Mouse (Mus musculus): Measurements from ENCODE around the gene Rpl27.
"Not testable (repeated sequence)": the region's sequence is repeated elsewhere in the genome, so short reads cannot be mapped to it uniquely, and the experiment has no call there.

Rpl27 gene

DNA sequence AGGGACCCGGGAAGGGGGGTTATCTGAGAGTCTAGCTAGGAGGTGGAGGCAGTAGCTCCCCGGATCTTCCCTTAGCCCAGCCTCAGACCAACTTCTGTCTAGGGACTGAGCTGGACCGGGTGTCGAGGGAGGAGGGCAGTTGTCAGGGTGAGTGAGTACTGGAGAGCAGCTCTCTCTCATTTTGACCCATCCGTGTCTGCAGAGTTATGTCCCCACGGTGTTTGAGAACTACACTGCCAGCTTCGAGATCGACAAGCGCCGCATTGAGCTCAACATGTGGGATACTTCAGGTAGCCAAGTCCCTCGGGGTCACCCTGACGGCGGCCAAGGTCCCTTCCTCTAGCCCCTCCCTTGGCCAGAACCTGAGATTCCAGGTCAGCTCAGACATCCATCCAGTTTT, 26.6 kb downstream of the Rpl27 start:
- DNase-seq = no peak

DNA sequence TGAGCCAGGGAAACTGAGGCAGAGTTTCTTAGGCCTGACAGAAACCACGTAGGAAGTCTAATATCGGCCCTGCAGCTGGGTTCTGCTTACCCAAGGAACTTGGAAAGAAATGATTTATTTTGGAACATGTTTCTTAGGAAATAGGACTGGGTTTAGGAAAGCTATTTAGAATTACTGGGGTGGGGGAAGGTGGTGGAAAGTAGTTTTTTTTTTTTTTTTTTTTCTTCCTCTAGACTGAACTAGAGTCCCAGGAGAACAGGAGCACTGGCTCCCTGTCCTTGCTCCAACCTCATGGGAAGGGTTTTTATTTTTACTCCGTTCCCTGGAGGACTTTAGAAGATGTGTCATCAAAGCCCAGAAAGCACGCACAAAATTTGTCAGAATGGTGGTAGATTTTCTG, 27.1 kb downstream of the Rpl27 start:
- no peak for DNase-seq

DNA sequence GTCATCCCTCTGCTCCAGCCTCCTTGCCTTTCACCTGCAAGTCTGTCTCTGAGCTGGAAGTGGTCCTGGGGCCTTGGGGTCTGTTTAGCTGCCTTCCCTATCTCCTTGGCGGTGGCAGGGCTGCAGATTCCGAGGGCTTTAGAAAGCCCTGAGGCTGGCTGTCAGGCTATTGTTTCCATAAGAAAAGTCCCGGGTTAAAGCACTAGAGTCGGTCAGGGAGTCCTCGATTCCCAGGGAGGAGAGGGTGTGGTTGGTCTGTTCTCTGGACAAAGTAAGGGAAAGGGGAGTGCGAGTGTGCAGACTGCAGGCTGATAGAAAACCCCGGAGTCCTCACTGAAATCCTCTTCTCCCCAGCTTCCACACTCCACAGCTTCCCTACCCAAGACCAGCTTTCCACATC, 28.1 kb downstream of the Rpl27 start:
- no peak for DNase-seq

DNA sequence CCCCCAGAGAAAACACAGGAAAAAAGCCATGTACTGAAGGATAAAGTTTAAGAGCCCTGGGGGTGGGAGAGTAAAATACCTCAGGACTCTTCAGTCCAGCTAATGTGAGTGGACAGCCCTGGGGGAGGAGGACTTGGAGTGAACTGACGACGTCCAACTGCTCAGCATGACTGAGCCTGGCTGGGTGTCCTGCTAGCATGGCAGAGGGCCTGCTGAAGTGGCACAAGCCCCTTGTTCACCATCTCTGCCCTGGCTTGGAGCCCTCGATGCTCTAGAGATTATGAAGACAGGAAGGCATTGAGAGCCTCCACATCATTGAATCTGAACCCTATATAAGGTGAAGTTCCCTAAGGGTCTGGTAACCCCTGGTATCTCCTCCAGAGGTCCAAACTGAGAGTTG, 29.8 kb downstream of the Rpl27 start:
- no peak for DNase-seq

DNA sequence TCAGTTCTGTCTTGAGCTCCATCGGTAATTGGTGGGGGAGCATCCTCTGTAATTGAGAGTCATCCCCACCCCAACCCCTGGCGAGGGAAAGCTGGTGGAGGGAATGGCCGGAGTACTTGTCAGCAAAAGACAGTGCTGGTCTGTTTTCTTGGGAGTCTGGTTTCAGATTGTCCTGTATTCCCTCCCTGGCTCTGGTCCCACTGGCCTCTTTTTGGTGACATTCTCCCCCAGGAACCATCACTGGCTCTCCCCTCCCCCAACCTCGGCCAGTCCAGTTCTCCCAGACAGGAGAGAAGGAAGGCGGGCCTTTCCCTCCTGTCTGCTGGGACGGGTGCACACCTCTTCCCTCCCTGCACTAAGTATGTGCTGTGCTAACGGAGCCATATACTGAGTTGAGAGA, 30.2 kb downstream of the Rpl27 start:
- no peak for DNase-seq

DNA sequence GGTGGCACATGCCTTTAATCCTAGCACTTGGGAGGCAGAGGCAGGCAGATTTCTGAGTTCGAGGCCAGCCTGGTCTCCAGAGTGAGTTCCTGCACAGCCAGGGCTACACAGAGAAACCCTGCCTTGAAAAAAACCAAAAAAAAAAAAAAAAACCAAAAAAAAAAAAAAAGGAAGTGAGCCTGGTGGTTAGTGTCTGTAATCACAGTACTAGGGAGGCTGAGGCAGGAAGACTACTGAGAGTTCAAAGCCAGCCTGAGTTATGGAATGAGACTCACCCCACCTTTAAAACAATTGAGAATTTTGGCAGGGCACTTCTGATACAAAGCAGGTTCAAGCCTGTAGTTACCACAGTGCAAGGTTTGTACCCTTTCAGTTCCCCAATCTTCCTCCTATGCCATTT, 31.6 kb downstream of the Rpl27 start:
- DNase-seq = not testable (repeated sequence)

DNA sequence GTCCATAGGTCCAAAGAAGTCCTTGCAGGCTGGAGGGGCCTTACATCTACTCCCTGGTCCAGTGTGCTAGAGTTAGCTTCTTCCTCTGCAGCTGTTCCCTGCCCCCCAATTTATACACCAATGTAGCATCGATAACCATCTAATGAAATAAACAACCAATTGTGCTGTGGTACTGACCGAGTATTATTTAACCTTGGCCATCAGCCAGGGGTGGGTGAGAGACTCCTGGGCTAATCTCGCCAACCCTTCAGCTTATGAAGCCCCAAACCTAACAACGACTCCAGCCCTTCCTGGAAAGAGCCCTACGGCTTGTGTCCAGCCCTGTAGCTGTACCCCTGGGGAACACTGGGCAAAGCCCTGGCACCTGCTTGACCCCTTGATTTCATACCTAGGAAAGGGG, 32.2 kb downstream of the Rpl27 start:
- DNase-seq = no peak

DNA sequence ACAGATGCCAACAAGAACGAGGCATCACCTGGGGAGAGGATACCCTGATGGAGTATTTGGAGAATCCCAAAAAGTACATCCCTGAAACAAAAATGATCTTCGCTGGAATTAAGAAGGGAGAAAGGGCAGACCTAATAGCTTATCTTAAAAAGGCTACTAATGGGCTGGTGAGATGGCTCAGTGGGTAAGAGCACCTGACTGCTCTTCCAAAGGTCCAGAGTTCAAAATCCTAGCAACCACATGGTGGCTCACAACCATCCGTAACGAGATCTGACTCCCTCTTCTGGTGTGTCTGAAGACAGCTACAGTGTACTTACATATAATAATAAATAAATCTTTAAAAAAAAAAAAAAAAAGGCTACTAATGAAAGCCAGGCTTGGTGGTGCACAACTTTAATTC, 34.3 kb downstream of the Rpl27 start:
- not testable (repeated sequence) for DNase-seq

DNA sequence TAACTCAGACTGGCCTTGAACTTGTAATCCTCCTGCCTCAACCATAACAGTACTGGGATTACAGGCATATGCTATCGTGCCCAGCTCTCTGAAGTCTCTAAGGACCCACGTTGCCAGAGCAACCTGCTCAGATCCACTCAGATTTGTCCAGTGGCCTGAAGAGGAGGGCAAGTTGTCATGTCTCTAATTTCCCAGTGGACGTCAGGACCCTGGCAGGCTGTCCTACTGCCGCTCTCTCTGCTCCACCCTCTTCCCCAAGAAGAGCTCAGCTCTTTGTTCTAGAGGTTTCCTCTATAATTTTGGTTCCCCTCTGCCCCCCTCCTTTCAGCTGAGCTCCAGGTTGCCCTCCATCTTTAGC, 35.1 kb downstream of the Rpl27 start:
- DNase-seq = peak; percentile 66

DNA sequence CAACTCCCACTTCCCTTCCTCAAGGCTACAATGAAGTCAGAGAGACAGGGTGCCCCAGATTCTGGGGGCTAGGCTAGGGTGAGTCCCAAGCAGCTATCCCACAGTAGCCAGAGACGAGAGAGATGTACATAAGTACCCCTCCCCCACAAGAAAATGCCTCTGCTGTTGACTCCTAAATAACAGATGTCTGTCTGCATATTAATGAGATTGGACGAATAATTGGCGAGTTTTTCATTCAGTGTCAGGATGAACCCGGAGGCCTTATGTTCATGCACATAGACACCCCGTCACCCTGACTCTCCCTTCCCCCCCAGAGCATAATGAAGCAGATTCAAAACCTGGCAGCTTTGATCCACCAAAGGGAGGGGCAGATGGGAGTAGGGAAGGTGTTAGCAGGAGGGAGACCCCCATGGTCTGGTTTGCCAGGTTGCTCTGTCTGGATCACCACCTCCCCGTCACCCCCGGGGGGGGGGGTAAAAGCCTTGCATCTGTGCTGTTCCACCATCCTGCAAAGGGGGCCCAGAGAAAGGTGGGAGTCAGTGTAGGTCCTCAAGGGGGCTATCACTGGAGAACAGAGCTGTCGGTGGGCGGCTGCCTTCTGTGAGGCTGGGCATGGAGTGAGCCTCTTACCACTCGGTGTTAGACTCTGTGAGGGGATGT, 35.6 kb downstream of the Rpl27 start:
- DNase-seq = peak; percentile 72

DNA sequence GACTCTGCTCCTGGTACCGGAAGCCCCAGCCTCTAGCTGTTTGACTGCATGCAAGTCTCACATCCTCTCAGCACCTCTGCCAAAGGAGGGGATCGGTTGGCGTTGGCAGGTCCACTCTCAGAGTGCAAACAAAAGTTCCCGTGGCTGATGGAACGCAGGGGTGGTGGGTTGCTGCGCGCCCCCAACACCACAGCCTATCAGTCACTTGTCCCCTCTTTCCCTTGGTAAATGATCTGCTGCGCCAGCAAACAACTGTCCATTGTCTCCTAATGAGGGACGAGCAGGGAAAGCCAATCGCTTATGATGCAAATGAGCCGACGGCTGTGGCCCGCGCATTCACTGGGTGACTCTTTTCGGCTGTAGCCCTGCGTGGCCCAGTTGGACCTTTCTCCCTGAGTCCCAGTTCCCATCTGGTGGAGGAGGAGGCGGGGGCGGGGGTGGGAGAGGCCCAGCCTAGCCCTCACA, 37.1 kb downstream of the Rpl27 start:
- DNase-seq = peak; percentile 83

DNA sequence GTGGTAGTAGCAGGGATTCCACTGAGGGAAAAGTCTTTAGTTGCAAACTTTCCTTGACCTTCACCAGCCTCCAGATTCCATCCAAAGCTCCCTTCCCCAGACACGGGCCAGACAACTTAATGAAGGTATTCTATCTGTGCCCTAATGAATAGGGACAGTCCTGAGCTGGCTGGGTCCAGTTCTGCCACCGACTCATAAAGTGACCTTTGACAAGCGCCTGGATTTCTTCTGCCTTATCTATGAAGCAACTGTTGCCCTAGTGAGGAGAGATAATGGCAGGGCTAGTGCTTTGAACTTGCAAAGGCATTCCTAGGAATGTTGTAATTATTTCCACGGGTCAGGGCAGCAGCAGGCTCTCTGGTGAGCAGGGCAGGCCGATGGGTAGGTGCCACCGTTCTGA, 38.8 kb downstream of the Rpl27 start:
- DNase-seq = no peak

DNA sequence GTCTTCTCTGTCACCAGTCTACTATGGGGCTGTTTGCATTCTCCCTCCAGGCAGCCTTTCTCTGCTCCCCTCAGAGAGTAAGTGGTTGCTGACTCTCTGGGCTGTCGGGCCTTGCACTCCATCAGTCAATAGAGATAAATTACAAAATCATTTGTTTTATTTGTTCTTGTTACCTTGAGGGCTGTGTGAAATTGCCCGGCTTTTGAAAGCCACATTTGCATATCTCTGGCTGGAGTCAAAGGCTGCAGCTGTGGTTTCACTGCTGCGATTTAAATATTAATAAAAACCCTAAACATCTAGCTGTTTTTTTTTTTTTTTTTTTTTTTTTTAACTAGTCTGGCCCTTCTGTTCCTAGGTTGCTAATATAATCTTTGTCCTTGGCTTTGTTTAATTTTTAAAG, 41.7 kb downstream of the Rpl27 start:
- DNase-seq = no peak

DNA sequence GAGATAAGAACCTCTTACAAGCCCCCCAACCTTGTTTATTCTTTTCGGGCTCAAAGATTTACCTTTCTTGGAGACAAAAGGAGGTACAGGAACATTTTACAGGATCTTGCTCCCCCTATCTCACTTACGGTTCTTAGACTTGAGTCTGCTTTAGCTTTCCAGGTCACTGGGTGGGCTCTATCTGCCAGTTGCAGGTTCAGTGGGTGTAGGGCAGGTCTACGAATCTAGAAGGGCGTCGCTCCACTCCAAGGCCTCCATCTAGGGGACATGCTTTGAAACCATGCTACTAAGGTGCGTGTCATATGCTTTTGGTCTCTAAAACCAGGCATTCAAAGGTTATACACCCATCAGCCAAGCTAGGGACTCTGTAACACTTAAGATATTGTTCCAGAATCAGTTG, 42.1 kb downstream of the Rpl27 start:
- no peak for DNase-seq

DNA sequence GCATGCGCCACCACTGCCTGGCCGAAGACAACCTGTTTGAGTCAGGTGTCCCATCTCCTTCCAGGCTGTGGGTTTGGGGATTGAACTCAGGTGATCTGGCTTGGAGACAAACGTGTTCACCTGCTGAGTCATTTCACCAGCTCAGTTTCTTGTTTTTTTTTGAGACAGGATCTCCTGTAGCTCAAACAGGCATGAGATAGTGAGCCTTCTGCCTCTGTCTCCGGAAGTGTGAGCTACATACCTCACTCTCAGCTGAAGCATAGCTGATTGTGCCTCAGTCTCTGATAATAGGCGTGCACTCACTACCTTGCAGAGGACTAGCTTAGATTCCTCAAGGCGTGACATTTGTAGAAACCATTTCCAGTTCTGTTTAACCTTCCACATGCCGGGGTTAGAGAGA, 42.7 kb downstream of the Rpl27 start:
- no peak for DNase-seq

DNA sequence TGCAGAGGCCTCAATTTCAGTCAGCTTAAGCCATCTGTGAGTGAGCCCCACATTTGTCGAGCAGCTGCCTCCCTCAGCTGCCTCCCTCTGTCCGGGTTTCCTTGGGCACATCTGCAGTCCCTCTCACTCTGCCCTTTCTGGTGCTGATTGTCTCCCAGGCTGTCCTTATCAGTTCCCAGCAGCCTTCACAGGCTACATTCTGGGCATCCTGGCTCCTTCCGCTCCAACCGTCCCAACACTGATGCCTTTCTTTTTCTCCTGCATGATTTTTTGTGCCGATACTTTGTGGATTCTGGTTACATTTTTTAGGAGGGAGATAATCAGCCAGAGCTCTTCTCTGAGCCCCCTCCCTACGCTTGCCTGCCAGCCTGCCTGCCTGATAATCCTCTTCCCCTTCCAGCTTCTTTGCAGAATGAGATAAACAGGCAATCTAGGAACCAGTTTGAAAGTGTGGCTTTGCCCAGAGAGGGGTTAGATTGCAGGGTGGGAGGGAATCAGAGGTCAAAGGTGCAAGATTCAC, 43.5 kb downstream of the Rpl27 start:
- no peak for DNase-seq

DNA sequence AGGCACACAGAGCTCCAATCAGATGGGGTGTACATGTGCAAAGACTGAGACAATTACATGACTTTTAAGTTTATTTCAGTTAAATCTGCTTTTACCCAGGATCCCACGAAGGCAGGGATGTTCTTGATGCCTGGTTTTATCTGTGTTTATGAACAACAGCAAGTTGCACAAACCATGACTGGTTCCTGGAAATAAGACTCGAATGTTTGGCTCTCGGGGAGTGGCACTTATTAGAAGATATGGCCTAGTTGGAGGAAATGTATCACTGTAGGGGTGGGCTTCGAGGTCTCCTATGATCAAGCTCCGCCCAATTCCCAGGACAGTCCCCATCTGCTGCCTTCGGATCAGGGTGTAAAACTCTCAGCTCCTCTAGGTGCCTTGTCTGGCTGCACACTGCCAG, 44.0 kb downstream of the Rpl27 start:
- no peak for DNase-seq

Data from embryo, embryonic 11 days (tissue).